Mouse (Mus musculus) liver, embryonic 14.5 days (tissue): ENCODE results near the gene Zranb3. TPM values are rescaled to one million over a fixed set of nuclear protein-coding genes. Genes with fewer than 3 reads are reported as not detected.
A peak's percentile ranks its signal among the peaks of the same experiment; 100 is the strongest.
"Not testable (repeated sequence)": the region's sequence is repeated elsewhere in the genome, so short reads cannot be mapped to it uniquely, and the experiment has no call there.

ENCODE experiments used
- ATAC-seq: fragments of 200-750 bp; cut with Nextera tagmentation; 2 replicates; pipeline ENCODE4 v1.8.0; 2017; ENCODE audit warnings: moderate number of reproducible peaks, mild to moderate bottlenecking, moderate library complexity; ENCODE audit not compliant: insufficient read depth
- DNase-seq, 3 experiments: peaks; one replicate each; pipeline ENCODE4 v3.0.0-alpha.2; 2012 to 2013; ENCODE audit warnings: low read depth in 3 of 3, low spot score in 3 of 3
- H3K27ac ChIP-seq: fragments of 300-500 bp; sonication (generic); 2 replicates; pipeline ENCODE4 v1.5.1; 2014; ENCODE audit warnings: moderate library complexity, mild to moderate bottlenecking, control low read depth, inconsistent platforms
- H3K27me3 ChIP-seq: fragments of 300-500 bp; sonication (generic); 2 replicates; pipeline ENCODE4 v1.6.1; 2014; ENCODE audit warnings: mild to moderate bottlenecking, low read length, moderate library complexity; ENCODE audit not compliant: control insufficient read depth, insufficient read depth
- H3K36me3 ChIP-seq: fragments of 300-500 bp; sonication (generic); replicated peaks from 2 replicates; pipeline ENCODE4 v1.6.1; 2014; ENCODE audit warnings: low read depth; ENCODE audit not compliant: control insufficient read depth, insufficient read depth
- H3K4me1 ChIP-seq, 2 experiments: fragments of 200-500 bp in 1 of 2; fragments of 300-500 bp in 1 of 2; sonication (generic) in 1 of 2; replicated peaks; 2 replicates each; pipeline ENCODE4 v1.6.1; 2012 to 2014; ENCODE audit warnings: antibody characterized with exemption in 1 of 2, inconsistent platforms in 1 of 2, low read length in 1 of 2; ENCODE audit not compliant: control insufficient read depth in 2 of 2, insufficient read depth in 2 of 2
- H3K4me2 ChIP-seq: fragments of 300-500 bp; sonication (generic); 2 replicates; pipeline ENCODE4 v1.6.1; 2014; ENCODE audit warnings: low read depth, mild to moderate bottlenecking, control low read depth, moderate library complexity
- H3K4me3 ChIP-seq, 2 experiments: fragments of 200-500 bp in 1 of 2; fragments of 300-500 bp in 1 of 2; sonication (generic) in 1 of 2; 2 replicates each; pipeline ENCODE4 v1.5.1; 2012 to 2014; ENCODE audit warnings: low read depth in 2 of 2, low read length in 2 of 2, mild to moderate bottlenecking in 2 of 2, control low read depth in 1 of 2, inconsistent platforms in 1 of 2, moderate library complexity in 1 of 2; ENCODE audit not compliant: insufficient read depth in 1 of 2
- H3K9ac ChIP-seq: fragments of 300-500 bp; sonication (generic); replicated peaks from 2 replicates; pipeline ENCODE4 v1.6.1; 2014; ENCODE audit warnings: mild to moderate bottlenecking, control low read depth, moderate library complexity
- H3K9me3 ChIP-seq: fragments of 300-500 bp; sonication (generic); 2 replicates; pipeline ENCODE4 v1.6.1; 2016; ENCODE audit warnings: low read length, mixed read lengths; ENCODE audit not compliant: control insufficient read depth
- CTCF ChIP-seq: IDR thresholded peaks from 2 replicates; pipeline ENCODE4 v1.5.1; 2016; ENCODE audit warnings: antibody characterized with exemption, low read depth, control low read depth
- EP300 ChIP-seq: IDR thresholded peaks from 2 replicates; pipeline ENCODE4 v1.6.1; 2016; ENCODE audit warnings: antibody characterized with exemption, low read depth
- WGBS: fragments of 180-500 bp; shearing (Covaris S2); extraction: QIAGEN DNeasy Blood & Tissue Kit; methylation state at CpG from one replicate; pipeline ENCODE4 v1.1.7; 2014; ENCODE audit not compliant: insufficient replicate concordance; 5-methylcytosine and 5-hydroxymethylcytosine counted together
- polyA plus RNA-seq, 2 experiments: library from polyadenylated mRNA; depleted of rRNA in 1 of 2; stranded (reverse) in 1 of 2; unstranded in 1 of 2; fragments of >200 nt; fragmentation: Nextera tagmentation in 1 of 2; extraction: Ambion mirVana in 1 of 2; gene quantifications; 2 replicates each; pipeline versions ENCODE4 v1.2.1 to v1.2.3; 2012 to 2014

Gene Zranb3
- polyA plus RNA-seq (2012; rRNA removed) (2.8 and 3.9 TPM in 2 replicates), polyA plus RNA-seq (2014; fragmentation: Nextera tagmentation; extraction: Ambion mirVana) (4.1 and 4.4 TPM in 2 replicates)

DNA sequence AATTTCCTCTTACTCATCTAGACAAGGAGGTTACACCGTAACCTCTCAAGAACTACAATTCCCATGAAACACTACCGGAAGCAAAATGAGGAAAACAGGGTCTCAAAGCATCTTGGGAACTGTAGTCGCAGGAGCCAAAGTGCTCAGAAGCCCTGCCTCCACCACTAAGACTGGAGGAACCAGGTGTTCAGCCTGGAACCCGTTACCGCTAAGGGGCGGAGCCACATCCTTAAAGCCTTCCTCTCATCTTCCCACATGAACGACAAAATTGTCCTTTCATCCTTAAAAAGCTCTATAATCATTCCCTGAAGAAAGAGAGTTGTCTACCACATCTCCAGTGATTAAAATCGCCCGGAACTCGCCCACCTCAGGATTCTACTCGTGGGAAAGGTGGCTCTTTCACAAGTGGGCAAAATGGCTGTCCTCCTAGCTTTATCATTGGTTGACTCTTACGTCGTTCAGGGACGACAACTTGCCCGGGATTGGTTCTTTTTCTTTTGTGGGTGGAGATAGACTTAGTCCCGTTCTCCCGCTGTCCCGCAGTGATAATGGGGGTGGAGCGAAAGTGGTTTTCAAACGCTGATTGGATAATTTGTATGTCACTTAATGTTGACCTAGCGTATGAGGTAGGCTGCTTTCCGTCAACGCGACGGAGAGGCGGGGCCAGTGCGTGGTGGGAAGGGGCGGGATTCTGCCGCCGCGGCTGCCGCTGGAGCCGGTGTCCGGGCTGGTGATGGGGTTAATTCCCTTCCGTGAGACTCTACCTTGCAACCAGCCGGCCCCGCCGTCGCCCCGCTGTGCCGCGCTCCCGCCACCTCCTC is at the start of gene Zranb3, which contains the start of gene R3hdm1:
Gene Zranb3 (minus strand): TSS at position 407 of the 821 bp plus-strand sequence.
Gene R3hdm1 (plus strand): TSS at position 661 of the 821 bp plus-strand sequence.
- Histone ChIP-seq H3K4me3 (peak within 1 kb of the TSS; percentile 99), H3K4me2 (peak within 1 kb of the TSS; percentile 80), H3K9me3 (no peaks in the 10 kb centered on the region), H3K36me3 (no peaks in the 10 kb centered on the region), H3K27me3 (no peaks in the 10 kb centered on the region), H3K4me1 (peaks cover 5 to 6% of the 10 kb centered on the region in 2 experiments), H3K27ac (peak within 1 kb of the TSS; percentile 89), H3K9ac (peak within 1 kb of the TSS; percentile 98)
- TF ChIP-seq CTCF (no peak), EP300 (no peak; the same call in 1 of the 2 replicates)
- under 1% methylated on average over 43 of the region's 43 CpGs for WGBS
- DNase-seq: peak; percentile 99 to 100 (median 100)
- ATAC-seq: peak; percentile 91

DNA sequence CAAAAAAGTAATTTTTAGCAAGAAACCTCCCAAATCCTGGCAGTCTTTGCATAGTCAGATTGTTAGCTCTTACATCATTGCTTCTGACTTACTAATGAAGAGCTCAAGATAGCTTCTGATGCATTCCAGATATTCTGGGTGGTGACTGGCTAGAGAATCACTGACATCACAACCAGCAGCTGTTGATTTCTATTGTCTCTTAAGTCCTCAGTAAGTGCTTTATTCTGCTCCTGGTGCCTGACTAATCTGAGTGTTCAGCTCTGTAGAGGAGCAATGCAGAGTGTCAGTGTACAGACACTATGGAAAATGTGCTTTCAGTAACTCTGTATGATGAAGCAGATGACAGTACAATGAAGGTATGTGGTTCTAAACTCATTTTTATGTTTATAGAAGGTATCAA is 38.9 kb upstream of the Zranb3 start:
- no peaks in the 10 kb centered on the region for H3K36me3 ChIP-seq
- no peaks in the 10 kb centered on the region for H3K27me3 ChIP-seq
- TF ChIP-seq EP300 (no peak), CTCF (no peak)
- H3K27ac ChIP-seq: no peak overlapping the region
- no peaks in the 10 kb centered on the region for H3K9me3 ChIP-seq
- no peaks in the 10 kb centered on the region for H3K4me1 ChIP-seq
- no peak for ATAC-seq
- no peak for DNase-seq
- no peak overlapping the region for H3K4me3 ChIP-seq
- H3K9ac ChIP-seq: no peak overlapping the region
- H3K4me2 ChIP-seq: no peak overlapping the region

DNA sequence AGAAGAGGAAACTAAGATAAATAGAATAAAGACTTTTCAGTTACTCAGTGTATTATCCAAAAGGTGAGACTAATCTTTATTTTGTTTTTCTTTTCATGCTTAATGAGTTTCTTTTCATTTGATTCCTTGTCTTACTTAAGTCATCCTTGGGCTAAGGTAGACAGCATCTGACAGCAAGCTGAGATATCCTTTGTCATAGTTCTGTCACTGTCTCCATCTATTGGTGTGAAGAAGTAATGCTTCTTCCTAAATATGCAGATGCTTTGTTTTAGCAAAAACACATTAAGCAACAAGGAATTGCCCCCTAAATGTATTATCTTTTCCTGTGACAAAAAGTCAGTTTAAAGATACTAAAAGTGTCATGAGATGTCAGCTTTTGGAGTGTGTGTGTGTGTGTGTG is 38.2 kb upstream of the Zranb3 start:
- H3K4me3 ChIP-seq: no peak overlapping the region
- peak; percentile 29; the same call in 1 of the 2 replicates for TF ChIP-seq CTCF
- TF ChIP-seq EP300: no peak
- no peak overlapping the region for H3K9ac ChIP-seq
- DNase-seq (no peak), ATAC-seq (no peak)
- H3K4me2 ChIP-seq: no peak overlapping the region
- no peaks in the 10 kb centered on the region for H3K36me3 ChIP-seq
- H3K27ac ChIP-seq: no peak overlapping the region
- no peaks in the 10 kb centered on the region for H3K9me3 ChIP-seq
- H3K4me1 ChIP-seq: no peaks in the 10 kb centered on the region
- H3K27me3 ChIP-seq: no peaks in the 10 kb centered on the region

DNA sequence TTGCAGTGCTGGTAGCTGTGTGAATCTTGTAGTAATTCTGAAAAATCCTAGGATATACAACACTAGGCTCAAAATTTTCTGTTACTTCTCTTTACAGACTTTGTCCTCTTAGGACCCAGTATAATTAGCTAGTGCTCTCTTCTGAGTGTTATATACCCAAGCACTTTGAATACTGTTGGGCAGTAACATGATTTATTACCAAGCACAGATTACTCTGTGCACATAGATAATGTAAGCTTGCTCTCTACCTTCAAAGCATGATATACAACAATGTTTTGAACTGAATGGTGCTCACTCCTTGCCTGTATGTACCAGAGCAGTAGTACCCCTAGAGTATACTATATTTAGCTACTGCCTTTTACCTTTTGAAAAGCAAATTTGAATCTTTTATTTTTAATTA is 33.4 kb upstream of the Zranb3 start:
- H3K9me3 ChIP-seq, H3K9ac ChIP-seq, H3K36me3 ChIP-seq, DNase-seq, ATAC-seq, H3K4me3 ChIP-seq, H3K4me1 ChIP-seq, H3K27me3 ChIP-seq, H3K4me2 ChIP-seq, H3K27ac ChIP-seq: not testable (repeated sequence)

DNA sequence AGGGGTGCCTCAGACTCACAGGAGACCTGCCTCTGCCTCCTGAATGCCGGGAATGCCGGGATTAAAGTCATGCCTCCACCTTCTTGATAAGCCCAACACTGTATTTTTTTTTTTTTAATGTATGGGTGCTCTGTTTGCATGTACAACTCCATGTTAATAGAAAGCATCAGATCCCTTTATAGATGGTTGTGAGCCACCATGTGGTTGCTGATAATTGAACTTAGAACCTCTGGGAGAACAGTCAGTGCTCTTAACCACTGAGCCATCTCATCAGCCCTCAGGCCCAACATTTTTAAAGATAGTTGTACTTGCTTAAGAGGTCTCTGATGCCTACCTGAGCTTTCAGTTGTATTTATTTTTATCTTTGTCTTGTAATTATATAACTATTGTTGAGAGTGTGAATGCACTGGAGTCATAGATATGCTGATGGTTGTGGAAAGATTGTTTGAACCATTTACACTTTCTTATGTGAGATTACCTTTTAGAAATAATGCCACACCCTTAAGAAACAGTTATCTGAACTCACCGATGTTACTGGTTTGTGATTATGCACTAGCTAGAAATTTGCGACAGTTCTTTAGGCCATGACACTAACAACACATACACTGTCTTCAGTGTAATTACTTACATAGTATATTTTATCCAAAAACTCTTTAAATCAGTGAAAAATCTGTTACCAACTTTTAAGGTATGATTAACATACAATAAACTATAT is 18.2 kb upstream of the Zranb3 start:
- no peaks in the 10 kb centered on the region for H3K9me3 ChIP-seq
- no peak overlapping the region; the same call in 1 of the 2 replicates for H3K27ac ChIP-seq
- H3K36me3 ChIP-seq: no peaks in the 10 kb centered on the region
- TF ChIP-seq EP300 (peak; percentile 36; the same call in 1 of the 2 replicates), CTCF (no peak)
- no peak for DNase-seq
- 29% methylated on average over 4 of the region's 4 CpGs for WGBS
- peak; percentile 70; the same call in 1 of the 2 replicates for ATAC-seq
- H3K4me1 ChIP-seq: peaks cover 0 to 4% of the 10 kb centered on the region in 2 experiments; a peak in 3 of 4 replicates
- H3K4me3 ChIP-seq: no peak overlapping the region
- no peaks in the 10 kb centered on the region for H3K27me3 ChIP-seq
- H3K4me2 ChIP-seq: peak overlapping the region; percentile 20; the same call in 1 of the 2 replicates
- no peak overlapping the region for H3K9ac ChIP-seq
